Mouse (Mus musculus): ENCODE results near the gene Abtb1.

Gene Abtb1

DNA sequence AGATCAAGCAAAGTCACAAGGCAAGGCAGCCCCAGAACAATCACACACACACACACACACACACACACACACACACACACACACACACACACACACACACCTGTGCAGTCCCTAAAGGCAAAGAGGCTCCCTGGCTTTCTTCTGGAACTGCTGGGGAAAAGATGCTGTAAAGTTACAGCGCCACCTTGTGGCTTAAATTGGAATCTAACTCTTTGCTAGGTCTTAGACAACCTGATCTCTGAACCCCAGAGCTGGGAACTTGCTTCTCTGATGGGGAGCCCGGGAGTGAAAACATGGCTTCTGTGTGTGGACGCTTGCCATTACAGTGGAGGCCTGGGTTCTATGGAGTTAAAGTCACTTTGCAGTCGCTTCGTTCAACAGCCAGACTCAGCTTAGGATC, 13.9 kb upstream of the Abtb1 start:
- DNase-seq (ENCODE audit: extremely low read depth, low read depth, low spot score), result no peak

DNA sequence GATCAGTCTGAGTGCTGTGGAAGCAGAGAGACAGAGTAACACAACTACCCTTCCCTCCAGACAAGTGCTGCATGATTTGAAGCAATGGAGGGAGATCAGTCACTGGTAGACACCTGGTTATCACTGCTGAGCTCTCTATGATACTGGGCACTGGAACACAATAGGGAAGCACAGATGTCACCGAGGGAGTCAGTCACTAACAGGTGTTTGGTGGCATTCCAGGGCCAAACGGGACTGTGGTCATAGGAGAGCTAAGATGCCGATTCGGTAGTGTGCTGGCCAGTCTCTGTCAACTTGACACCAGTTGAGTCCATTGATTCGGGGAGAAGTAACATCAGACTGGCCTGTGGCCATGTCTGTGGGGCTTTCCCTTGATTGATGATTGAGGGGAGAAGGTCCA, 12.7 kb upstream of the Abtb1 start:
- no peak for DNase-seq (ENCODE audit: extremely low read depth, low read depth, low spot score)

DNA sequence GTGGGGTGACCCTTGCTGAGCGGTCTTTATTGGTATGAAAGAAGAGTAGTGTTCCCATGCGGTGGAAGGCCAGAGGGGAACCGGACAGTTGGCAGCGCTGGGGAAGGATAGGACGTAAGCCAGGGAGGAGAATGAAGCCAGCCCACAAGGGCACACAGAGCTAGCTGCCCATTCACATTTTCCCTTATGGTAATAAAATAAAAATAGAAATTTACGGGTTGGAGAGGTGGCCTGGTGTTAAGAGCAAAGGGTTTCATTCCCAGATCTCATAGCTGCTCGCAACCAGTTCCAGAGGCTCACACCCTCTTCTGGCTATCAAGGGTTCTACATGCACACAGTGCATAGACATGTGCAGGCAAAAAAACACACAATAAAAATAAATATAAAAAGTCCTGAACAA, 8.2 kb upstream of the Abtb1 start:
- DNase-seq (ENCODE audit: extremely low read depth, low read depth, low spot score), result no peak

DNA sequence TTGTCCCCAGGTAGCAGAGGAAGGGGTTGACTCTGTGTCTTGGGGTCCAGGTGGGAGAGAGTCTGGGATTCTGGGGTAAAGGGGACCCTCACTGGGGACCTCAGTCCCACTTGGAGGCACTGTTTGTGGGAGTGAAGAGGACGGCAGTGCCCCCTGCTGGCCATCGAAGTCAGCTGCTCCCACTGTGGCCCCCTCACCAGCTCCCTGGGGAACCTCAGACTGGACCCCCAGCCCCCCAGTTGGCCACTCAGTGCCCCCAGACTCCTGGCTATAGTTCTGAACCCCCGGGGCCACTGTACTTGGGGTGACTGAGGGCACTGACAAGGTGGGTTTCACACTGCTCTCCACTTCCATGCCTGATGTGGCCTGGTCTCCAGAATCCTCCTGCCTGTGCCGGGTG, 7.5 kb upstream of the Abtb1 start:
- no peak for DNase-seq (ENCODE audit: extremely low read depth, low read depth, low spot score)

DNA sequence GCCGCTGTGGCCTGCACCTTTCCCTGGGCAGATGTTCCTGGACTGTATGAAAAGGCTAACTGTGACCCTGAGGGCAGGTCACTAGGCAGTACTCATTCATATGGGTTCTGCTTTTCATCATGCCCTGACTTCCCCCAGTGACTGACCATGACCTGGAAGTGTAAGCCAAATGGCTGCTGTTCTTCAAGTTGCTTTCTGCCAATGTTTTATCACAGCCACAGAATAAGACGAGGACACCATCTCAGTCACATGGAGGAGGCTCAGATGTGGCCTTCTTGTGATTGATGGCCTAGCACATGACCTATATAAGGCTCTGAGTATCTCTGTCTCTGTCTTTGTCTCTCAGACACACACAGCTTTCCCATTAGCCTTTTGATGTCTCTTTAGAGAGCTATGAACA, 5.8 kb upstream of the Abtb1 start:
- no peak for DNase-seq (ENCODE audit: extremely low read depth, low read depth, low spot score)

DNA sequence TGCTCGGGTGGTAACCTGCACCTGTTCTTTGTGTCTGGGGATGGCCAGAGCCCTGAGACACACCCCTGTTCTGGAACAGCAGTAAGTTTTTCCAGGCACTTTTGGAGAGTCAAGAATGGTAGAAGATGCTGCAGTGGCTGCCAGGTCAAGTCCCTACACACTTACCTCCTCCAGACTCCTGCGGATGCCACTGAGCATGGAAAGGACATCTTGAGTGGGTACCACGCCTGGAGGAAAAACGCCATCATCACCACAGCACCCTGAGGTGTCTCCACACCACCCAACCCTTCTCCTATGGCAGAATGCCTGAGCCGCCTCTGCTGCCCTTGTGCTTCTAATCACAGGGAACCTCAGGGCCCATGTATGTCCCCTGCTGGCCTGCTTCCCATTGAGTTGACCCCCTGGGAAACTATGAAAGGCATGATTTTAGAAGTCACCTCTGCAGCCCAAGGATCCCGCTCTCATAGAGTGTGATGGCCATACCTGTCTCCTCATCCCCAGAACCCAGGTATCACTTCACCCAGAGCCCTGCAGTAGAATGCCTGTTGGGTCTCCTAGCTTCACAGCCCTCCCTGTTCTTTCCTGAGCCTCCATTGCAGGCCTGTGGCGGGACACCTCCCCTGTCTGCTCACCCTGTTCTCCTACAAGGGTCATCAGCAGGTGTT, 3.2 kb upstream of the Abtb1 start:
- no peak for DNase-seq (ENCODE audit: extremely low read depth, low read depth, low spot score)

DNA sequence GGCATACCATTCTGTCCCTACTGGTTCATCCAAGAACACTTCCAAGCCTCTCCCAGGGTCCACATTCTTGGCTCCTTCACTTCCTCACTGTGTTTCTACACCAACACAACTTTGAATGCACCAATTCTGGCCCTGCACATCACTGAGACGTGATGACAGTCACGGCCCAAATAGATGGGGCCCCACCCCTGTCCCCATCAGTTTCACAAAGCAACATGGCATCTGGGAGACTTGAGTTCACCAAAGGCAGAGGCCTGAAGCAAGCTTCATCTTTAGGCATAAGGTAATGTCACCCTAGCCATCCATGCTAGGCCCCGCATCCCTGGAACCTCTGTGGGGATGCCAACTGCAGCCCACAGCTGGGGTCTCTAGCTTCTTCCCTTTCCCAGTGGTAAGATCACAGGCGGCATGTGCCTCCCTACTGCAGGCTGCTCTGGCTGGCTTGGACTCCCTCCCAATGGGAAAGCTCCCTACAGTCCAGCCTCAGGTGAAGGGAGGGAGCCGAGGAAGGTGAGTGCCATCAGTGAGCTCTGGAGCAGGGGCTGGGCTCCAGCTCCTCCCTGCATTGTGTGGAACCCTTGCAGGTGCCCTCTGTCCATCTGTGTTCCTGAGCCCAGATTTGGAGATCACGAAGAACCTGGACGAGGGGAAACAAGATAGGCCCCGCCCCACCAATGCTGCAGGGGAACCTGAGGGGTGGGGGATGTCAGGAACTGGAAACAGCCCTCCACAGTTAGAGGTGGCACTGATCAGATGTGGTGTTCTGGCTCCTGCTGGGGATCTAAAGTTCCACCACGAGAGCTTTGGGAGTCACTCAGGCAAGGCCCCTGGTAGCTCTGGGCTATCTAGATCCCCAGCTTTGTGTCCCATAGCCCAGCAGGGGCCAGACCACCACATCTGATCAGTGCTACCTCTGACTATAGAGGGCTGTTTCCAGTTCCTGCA, 2.3 kb upstream of the Abtb1 start:
- no peak for DNase-seq (ENCODE audit: extremely low read depth, low read depth, low spot score)

DNA sequence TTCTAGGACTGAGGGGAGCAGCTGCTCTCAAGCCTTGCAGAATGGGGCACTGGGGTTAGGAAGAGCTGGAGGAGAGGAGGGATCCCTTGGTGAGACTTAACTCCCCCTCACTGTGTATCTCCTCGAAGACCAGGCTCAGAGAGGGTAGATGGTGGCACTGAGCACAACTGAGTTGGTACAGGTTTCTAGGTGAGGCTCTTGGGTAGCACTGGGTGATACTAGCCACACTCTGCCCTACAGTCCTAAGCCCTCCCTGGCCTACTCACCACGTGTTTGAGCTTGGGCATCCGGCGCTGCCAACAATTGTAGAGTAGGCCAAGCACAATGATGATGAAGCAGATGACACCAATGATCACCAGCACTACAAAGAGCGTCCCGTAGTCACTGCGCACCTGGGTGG, 1.5 kb upstream of the Abtb1 start:
- DNase-seq (ENCODE audit: extremely low read depth, low read depth, low spot score), result no peak

DNA sequence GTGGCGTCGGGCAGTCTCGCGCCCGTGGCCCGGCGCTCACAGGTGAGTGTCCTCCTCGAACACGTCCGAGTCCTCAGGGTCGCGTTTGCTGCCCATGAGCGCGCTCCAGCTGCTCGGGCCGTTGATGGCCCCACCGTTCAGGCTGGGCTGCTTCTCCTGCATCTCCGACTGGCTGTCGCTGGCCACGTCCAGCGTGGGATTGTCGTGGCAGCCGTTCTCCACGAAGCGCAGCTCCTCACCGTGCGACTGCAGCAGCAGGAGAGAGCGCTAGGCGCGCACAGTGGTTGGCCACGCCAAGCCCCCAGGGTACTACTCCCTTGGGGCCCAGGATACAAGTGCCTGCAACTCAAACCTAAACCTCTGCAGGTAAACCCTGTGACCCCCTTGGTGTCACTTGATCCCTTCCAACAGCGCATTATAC, 957 bp upstream of the Abtb1 start:
- DNase-seq (ENCODE audit: extremely low read depth, low read depth, low spot score), result no peak

DNA sequence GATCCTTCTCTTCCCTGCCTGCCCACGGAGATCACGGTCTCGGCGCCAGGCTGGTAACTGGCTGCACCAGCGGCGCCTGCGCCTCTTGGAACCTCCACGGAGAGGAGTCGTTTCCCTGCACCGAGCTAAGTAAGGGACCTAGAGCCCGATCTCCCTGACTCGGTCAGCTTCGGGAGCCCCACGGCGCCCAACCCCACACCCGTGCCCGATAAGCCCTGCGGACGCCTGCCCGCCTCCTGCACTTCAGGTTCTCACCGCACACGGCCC, 337 bp downstream of the Abtb1 start:
- DNase-seq (ENCODE audit: extremely low read depth, low read depth, low spot score), result no peak

DNA sequence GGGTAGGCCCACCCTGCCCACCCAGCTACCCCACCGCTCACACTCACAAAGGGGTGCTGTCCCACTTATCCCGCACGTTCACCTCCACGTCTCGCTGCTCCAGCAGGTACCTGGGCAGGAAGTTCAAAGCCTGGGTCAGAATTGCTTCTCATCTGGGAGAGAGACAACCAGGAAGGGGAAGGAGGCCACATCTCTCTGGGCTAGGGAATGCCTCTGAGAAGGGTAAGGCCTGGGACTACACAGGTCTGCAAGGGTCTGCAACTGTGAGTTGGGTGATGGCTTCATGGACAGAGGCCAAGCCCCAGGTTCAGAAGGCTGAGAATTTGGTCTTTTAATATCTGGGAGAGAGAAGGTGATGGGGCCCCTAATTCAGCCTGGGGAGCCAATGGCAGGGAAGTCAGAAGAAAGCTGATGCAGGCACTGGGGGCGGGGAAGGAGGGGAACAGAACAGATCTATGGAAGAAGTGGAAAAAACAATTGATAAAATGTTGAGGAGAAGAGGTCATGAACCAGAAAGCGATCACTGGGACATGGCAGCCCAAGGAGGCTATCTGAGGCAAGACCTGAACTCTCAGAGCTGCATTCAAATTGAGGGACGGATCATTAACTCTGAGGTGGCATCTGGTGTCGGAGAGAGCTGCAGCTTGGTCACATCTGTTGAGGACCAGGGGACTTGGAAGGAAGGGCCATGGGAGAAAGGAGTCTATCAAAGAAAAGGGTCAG, 832 bp downstream of the Abtb1 start:
- no peak for DNase-seq (ENCODE audit: extremely low read depth, low read depth, low spot score)

DNA sequence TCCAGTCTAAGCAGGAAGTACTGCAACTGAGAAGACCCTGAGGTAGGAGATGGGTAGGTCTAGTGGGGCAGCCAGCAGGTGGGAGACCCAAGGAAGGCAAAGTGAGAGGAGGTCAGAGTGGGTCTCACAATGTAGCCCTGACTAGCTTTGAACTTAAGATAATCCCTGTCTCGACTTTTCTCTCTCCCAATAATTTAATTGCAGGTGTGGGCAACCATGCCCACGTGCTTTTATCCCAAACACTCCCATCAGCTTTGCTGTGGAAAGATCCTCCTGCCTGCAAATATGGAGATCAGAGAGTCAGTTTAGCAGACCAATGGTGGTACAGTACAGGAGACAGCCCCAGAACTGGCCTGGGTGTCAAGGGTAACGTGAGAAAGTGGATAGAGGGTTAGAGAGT, 1.6 kb downstream of the Abtb1 start:
- DNase-seq (ENCODE audit: extremely low read depth, low read depth, low spot score), result no peak

DNA sequence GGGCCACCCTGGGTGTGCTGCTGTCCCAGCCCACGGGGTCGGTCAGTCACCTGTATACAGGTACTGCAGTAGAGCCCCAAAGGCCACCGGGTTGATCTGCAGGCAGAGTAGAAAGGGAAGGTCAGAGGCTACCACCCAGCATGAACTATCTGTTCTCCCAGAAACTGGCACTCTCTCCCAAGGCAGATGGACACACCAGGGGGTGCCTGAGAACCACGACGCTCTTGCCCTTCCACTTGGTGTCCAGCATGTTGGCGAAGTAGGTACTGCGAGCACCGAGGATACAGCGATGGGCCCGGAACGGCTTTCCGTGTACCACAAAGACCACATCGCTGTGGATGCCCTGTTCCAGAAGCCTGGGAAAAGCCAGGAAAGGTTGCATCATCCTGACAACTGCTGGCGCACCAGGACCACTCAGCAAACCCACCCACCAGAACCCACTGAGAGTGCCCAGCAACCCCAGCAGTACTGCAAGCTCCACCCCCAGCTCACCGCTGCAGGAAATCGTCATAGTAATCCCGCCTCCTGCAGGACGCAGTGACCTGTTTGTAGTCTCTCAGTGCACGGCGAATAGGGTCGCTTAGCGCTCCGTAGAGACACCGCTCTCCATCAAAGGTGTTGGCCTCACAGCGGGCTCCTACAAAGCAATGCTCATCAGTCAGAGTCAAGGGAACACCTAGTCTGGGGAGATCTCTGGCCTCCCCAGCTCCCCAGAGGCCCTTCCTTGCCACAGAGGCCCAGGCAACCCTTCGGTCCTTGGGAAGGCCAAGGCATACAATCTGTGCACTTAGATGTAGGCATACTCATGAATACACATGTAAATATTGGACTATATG, 2.4 kb downstream of the Abtb1 start:
- DNase-seq (ENCODE audit: extremely low read depth, low read depth, low spot score), result no peak

DNA sequence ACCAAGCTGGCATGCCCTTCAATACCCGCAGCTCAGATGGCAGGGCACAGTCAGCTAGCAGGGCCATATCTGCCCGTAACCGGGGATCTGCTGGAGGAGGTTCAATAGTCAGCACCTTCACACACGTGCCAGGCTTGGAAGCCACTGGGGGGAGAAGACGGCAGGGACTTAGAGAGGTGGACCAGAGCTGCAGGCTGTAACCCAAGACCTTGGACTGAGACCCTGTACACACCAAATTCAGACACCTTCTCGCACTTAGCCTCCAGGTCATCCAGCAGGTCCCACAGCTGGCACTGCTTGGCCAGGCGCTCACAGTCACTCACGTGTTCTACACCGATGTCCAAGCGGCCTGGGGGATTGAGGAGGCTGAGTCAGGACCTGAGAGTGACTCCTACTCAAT, 3.2 kb downstream of the Abtb1 start:
- DNase-seq (ENCODE audit: extremely low read depth, low read depth, low spot score), result no peak

DNA sequence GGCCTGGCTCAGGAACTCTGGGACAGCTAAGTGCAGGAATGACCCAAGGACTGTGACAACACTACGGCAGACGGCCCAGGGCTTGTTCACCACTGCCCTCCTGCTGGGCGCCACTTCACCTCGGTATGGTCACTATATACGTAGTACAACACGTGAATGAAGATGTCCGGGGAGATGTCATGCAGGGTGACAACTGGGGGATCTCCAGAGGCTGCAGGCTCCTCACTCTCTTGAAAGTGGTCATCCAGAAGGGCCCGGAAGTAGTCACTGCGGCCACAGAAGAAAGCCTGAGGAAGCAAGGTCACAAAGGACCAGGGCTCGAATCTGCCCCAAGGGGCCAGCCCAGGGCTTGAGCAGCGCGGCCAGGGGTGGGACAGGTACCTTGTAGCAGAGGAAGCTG, 3.8 kb downstream of the Abtb1 start:
- no peak for DNase-seq (ENCODE audit: extremely low read depth, low read depth, low spot score)

DNA sequence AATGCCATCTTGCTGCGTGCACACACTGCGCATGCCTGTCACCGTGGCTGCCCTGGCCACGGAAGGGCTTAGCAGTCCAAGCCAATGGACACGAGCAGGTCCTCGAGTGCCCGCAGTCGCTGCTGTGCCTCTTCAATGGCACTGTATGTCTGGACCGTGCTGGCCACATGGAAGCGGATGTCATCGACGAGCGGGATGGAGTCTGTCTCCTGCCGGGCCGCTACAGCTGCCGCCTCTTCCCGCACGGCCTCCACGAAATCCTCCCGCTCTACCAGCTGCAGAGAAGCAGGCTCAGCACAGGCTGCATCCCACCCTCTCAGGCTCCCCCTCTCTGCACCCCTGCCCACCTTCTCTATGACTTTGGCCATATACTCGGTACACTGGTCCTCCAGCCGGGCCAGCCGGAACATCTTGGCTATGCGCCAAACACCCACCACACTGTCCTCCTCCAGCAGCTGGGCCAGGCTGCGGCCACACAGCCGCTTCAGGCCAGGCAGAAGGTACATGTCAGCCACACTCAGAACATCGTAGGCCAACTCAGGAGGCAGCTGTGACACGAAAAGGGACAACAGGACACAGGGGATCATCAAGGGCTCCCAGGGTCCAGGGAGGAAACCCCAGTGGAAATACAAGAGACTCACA, 5.5 kb downstream of the Abtb1 start:
- no peak for DNase-seq (ENCODE audit: extremely low read depth, low read depth, low spot score)

DNA sequence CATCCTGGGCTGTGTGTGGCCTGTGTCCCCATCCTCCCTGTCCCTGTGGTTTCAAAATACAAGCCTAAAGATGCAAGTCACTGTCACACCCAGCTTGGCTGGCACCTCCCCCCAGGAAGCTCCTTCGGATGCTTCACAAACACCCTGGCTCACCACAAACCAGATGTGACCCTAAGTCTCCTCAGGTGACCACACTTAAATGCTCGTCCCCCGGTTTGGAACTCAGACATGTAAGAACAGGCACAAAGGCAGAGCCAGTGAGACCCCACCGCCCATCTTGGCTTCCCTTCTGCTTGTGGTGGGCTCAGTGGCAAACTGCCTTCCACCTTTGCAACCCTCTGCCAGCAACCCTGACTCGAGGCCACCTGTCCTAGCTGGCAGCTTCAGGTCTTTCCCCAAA, 6.7 kb downstream of the Abtb1 start:
- no peak for DNase-seq (ENCODE audit: extremely low read depth, low read depth, low spot score)

DNA sequence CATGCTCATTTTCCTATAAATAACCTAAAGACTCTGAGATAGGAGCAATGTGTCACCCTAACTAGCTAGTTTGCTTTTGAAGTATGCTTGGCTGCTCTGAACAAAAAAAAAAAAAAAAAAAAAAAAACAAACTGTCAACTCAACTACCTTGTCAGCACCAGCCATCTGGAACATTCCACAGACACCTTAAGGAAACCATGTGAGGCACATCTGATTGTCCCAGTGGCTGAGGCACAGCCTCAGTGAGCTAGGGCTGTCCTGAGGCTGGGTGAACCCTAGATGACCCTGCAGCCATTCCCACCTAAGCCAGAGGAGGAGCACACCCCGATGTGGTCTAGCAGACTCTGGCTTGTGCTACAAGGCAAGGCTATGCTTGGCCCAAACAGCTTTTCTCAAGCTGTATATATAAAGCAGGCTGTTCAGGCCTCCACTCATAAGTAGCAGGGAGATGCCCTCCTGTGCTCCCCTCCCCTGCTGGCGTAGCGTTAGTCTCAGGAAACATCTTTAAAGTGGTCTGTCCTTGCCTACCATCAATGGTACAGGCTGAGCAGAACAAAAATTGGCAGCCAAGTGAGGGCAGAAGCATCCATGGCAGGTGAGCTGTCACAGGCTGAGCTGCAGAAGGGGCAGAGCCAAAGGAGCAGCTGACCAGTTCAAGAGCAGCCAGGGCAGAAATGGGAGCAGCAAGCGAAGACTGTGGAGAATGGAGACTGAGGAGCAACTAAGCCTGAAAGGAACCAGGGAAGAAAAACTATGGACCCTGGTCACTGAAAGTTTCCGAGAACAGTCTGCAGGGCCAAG, 8.2 kb downstream of the Abtb1 start:
- no peak for DNase-seq (ENCODE audit: extremely low read depth, low read depth, low spot score)

DNA sequence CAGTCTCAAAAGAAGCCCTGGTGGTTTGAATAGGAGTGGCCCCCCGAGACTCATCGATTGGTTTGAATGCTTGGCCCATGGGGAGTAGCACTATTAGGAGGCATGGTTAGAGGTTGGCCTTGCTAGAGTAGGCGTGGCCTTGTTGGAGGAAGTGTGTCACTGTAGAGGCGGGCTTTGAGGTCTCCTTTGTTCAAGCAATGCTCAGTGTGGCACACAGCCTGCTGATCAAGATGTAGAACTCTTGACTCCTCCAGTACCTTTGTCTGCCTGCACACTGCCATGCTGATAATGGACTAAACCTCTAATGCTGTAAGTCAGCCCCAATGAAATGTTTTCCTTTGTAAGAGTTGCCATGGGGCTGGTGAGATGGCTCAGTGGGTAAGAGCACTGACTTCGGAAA, 9.1 kb downstream of the Abtb1 start:
- DNase-seq (ENCODE audit: extremely low read depth, low read depth, low spot score), result no peak

DNA sequence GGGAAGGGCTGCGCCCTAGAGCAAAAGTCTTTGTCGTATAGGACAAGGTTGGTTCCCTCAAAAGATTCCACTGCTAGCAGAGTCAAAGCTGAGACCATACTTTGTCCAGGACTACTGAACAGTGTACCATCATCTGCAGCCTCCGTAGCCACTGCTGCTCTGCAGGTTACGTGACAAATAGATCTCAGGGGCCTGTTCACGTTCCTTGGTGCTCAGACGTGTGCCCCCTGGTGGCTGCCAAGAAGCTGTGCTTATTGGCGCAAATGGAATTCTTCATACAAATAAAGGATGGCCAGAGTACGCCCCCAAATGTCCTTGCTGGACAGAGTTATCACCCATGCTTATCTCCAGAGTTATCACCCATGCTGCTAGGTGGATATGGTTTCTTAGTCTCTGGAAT, 10.3 kb downstream of the Abtb1 start:
- DNase-seq (ENCODE audit: extremely low read depth, low read depth, low spot score), result no peak

Data from fat pad, adult 2 months (tissue).